Mouse (Mus musculus): Measurements from ENCODE around the gene Catspere2.
"Not testable (repeated sequence)": the region's sequence is repeated elsewhere in the genome, so short reads cannot be mapped to it uniquely, and the experiment has no call there.

Catspere2 gene

GRCm38 (mm10) chr1:177983024-177983450 is at the start of gene Catspere2:
TSS of gene Catspere2 (plus strand) at chr1:177983423.
- peak; percentile 99 for DNase-seq (ENCODE audit: low spot score)

GRCm38 (mm10) chr1:177940422-177940977 is 42.7 kb upstream of the Catspere2 start:
- not testable (repeated sequence) for DNase-seq (ENCODE audit: low spot score)

- no peak for DNase-seq (ENCODE audit: low spot score)
Observed at GRCm38 (mm10) chr1:177981276-177981675, 1.9 kb upstream of the Catspere2 start.

GRCm38 (mm10) chr1:177983582-177983981 is 359 bp downstream of the Catspere2 start:
- DNase-seq (ENCODE audit: low spot score) = peak; percentile 53

- no peak for DNase-seq (ENCODE audit: low spot score)
Observed at GRCm38 (mm10) chr1:177984206-177984605, 983 bp downstream of the Catspere2 start.

- DNase-seq (ENCODE audit: low spot score) = not testable (repeated sequence)
Observed at GRCm38 (mm10) chr1:177987476-177987875, 4.3 kb downstream of the Catspere2 start.

- DNase-seq (ENCODE audit: low spot score) = not testable (repeated sequence)
Observed at GRCm38 (mm10) chr1:178072798-178073197, 89.6 kb downstream of the Catspere2 start.

- not testable (repeated sequence) for DNase-seq (ENCODE audit: low spot score)
Observed at GRCm38 (mm10) chr1:178097865-178098264, 114.6 kb downstream of the Catspere2 start.

- not testable (repeated sequence) for DNase-seq (ENCODE audit: low spot score)
Observed at GRCm38 (mm10) chr1:178108514-178108913, 125.3 kb downstream of the Catspere2 start.

GRCm38 (mm10) chr1:178122236-178122635 is 139.0 kb downstream of the Catspere2 start:
- not testable (repeated sequence) for DNase-seq (ENCODE audit: low spot score)

- DNase-seq (ENCODE audit: low spot score) = no peak
Observed at GRCm38 (mm10) chr1:178134288-178134687, 151.1 kb downstream of the Catspere2 start.

- not testable (repeated sequence) for DNase-seq (ENCODE audit: low spot score)
Observed at GRCm38 (mm10) chr1:178146513-178146912, 163.3 kb downstream of the Catspere2 start.

GRCm38 (mm10) chr1:178146915-178147314 is 163.7 kb downstream of the Catspere2 start:
- DNase-seq (ENCODE audit: low spot score) = not testable (repeated sequence)

- no peak for DNase-seq (ENCODE audit: low spot score)
Observed at GRCm38 (mm10) chr1:178182251-178182650, 199.0 kb downstream of the Catspere2 start.

GRCm38 (mm10) chr1:178185591-178185990 is 202.4 kb downstream of the Catspere2 start:
- no peak for DNase-seq (ENCODE audit: low spot score)

- DNase-seq (ENCODE audit: low spot score) = peak; percentile 91
Observed at GRCm38 (mm10) chr1:178187216-178187791, 204.1 kb downstream of the Catspere2 start, which contains the start of gene Desi2. TSS of gene Desi2 (plus strand) at chr1:178187417.

- DNase-seq (ENCODE audit: low spot score) = peak; percentile 79
Observed at GRCm38 (mm10) chr1:178187810-178188209, 204.6 kb downstream of the Catspere2 start.

- DNase-seq (ENCODE audit: low spot score) = no peak
Observed at GRCm38 (mm10) chr1:178188386-178188785, 205.2 kb downstream of the Catspere2 start.

- DNase-seq (ENCODE audit: low spot score) = no peak
Observed at GRCm38 (mm10) chr1:178205701-178206325, 222.6 kb downstream of the Catspere2 start.

- DNase-seq (ENCODE audit: low spot score) = not testable (repeated sequence)
Observed at GRCm38 (mm10) chr1:178207856-178208255, 224.6 kb downstream of the Catspere2 start.

- no peak for DNase-seq (ENCODE audit: low spot score)
Observed at GRCm38 (mm10) chr1:178209966-178210365, 226.7 kb downstream of the Catspere2 start.

- DNase-seq (ENCODE audit: low spot score) = no peak
Observed at GRCm38 (mm10) chr1:178217157-178217556, 233.9 kb downstream of the Catspere2 start.

GRCm38 (mm10) chr1:178218305-178218704 is 235.1 kb downstream of the Catspere2 start:
- DNase-seq (ENCODE audit: low spot score) = no peak
